Mouse (Mus musculus) CH12.LX (cell line): ENCODE data around the gene Hspbp1. TPM values are rescaled to one million over a fixed set of nuclear protein-coding genes. Genes with fewer than 3 reads are reported as not detected.

ENCODE experiments used
- DNase-seq: peaks from one replicate; pipeline ENCODE4 v3.0.0-alpha.2; 2013; ENCODE audit errors: extremely low read depth
- H3K27ac ChIP-seq: 2 replicates; pipeline ENCODE4 v1.5.1; 2012; ENCODE audit warnings: low read depth, mild to moderate bottlenecking, control low read depth, moderate library complexity; ENCODE audit not compliant: insufficient read depth
- H3K27me3 ChIP-seq: replicated peaks from 2 replicates; pipeline ENCODE3; 2012; ENCODE audit warnings: inconsistent platforms
- H3K36me3 ChIP-seq, 2 experiments: replicated peaks in 1 of 2; 2 replicates each; pipeline versions ENCODE3 to v1.6.1; 2012; ENCODE audit warnings: inconsistent platforms in 1 of 2, low read length in 1 of 2, mild to moderate bottlenecking in 1 of 2, mixed read lengths in 1 of 2, moderate library complexity in 1 of 2; ENCODE audit not compliant: control insufficient read depth in 1 of 2, insufficient read depth in 1 of 2
- H3K4me1 ChIP-seq, 2 experiments: 2 replicates each; pipeline ENCODE4 v1.6.1; 2012; ENCODE audit warnings: inconsistent platforms in 1 of 2, moderate library complexity in 1 of 2; ENCODE audit not compliant: insufficient read depth in 2 of 2, control insufficient read depth in 1 of 2
- H3K4me2 ChIP-seq: 2 replicates; pipeline ENCODE4 v1.6.1; 2012; ENCODE audit warnings: low read depth, mild to moderate bottlenecking, control low read depth; ENCODE audit not compliant: poor library complexity, insufficient read depth, severe bottlenecking
- H3K4me3 ChIP-seq, 3 experiments: fragments of 150-350 bp in 1 of 3; sonication (generic) in 1 of 3; replicated peaks in 1 of 3; 2 replicates each; pipeline versions ENCODE3 to v1.5.1; 2011 to 2012; ENCODE audit warnings: low read depth in 2 of 3, low read length in 2 of 3, mild to moderate bottlenecking in 2 of 3, moderate library complexity in 2 of 3, control low read depth in 1 of 3, improper control_type of control experiment in 1 of 3, inconsistent platforms in 1 of 3, mixed read lengths in 1 of 3; ENCODE audit not compliant: poor library complexity in 1 of 3
- H3K79me2 ChIP-seq: replicated peaks from 2 replicates; pipeline ENCODE4 v1.6.1; 2012; ENCODE audit warnings: mild to moderate bottlenecking, moderate library complexity; ENCODE audit not compliant: control insufficient read depth, poor library complexity, insufficient read depth, severe bottlenecking; ENCODE audit errors: extremely low read depth
- H3K9ac ChIP-seq: 2 replicates; pipeline ENCODE4 v1.6.1; 2012; ENCODE audit warnings: low read depth, mild to moderate bottlenecking, control low read depth, moderate library complexity; ENCODE audit not compliant: insufficient read depth
- H3K9me3 ChIP-seq: replicated peaks from 2 replicates; pipeline ENCODE3; 2012; ENCODE audit warnings: low read length, inconsistent platforms, mixed read lengths
- BHLHE40 ChIP-seq: IDR thresholded peaks from 2 replicates; pipeline ENCODE4 v1.6.1; 2011; ENCODE audit warnings: mild to moderate bottlenecking, low read depth, low read length, improper control_type of control experiment
- CHD1 ChIP-seq: IDR thresholded peaks from 2 replicates; pipeline ENCODE4 v1.6.1; 2012; ENCODE audit warnings: low read depth, low read length, improper control_type of control experiment, inconsistent platforms
- CTCF ChIP-seq, 2 experiments: IDR thresholded peaks in 1 of 2; conservative IDR thresholded peaks in 1 of 2; 2 replicates each; pipeline ENCODE4 v1.5.1; 2011 to 2012; ENCODE audit warnings: low read depth in 2 of 2, low read length in 2 of 2, improper control_type of control experiment in 1 of 2, inconsistent platforms in 1 of 2, mild to moderate bottlenecking in 1 of 2, moderate library complexity in 1 of 2
- EP300 ChIP-seq: IDR thresholded peaks from 2 replicates; pipeline ENCODE4 v1.6.1; 2011; ENCODE audit warnings: low read length, improper control_type of control experiment
- ETS1 ChIP-seq: conservative IDR thresholded peaks from 2 replicates; pipeline ENCODE4 v1.6.1; 2012; ENCODE audit warnings: low read depth, mild to moderate bottlenecking, inconsistent platforms, low read length, improper control_type of control experiment, moderate library complexity
- GABPA ChIP-seq: IDR thresholded peaks from 2 replicates; pipeline ENCODE4 v1.6.1; 2012; ENCODE audit warnings: low read depth, low read length, improper control_type of control experiment, inconsistent platforms; ENCODE audit not compliant: insufficient replicate concordance
- HCFC1 ChIP-seq: IDR thresholded peaks from 2 replicates; pipeline ENCODE4 v1.6.1; 2012; ENCODE audit warnings: low read depth, mild to moderate bottlenecking, inconsistent platforms, low read length, improper control_type of control experiment
- KAT2A ChIP-seq: IDR thresholded peaks from 2 replicates; pipeline ENCODE4 v1.6.1; 2012; ENCODE audit warnings: low read length, improper control_type of control experiment, inconsistent platforms; ENCODE audit not compliant: insufficient replicate concordance
- MAFK ChIP-seq: IDR thresholded peaks from 2 replicates; pipeline ENCODE4 v1.6.1; 2011; ENCODE audit warnings: low read length, improper control_type of control experiment; ENCODE audit not compliant: insufficient replicate concordance
- MAZ ChIP-seq: IDR thresholded peaks from 2 replicates; pipeline ENCODE4 v1.6.1; 2012; ENCODE audit warnings: low read depth, mild to moderate bottlenecking, inconsistent platforms, low read length, improper control_type of control experiment, moderate library complexity
- MEF2A ChIP-seq: IDR thresholded peaks from 2 replicates; pipeline ENCODE4 v1.6.1; 2014; ENCODE audit warnings: low read depth, mild to moderate bottlenecking, inconsistent platforms, low read length, improper control_type of control experiment, borderline replicate concordance
- NRF1 ChIP-seq: IDR thresholded peaks from 2 replicates; pipeline ENCODE4 v1.6.1; 2014; ENCODE audit warnings: low read depth, mild to moderate bottlenecking, inconsistent platforms, low read length, improper control_type of control experiment, moderate library complexity
- PAX5 ChIP-seq: IDR thresholded peaks from 2 replicates; pipeline ENCODE4 v1.6.1; 2012; ENCODE audit warnings: low read length, inconsistent platforms, mixed read lengths
- POLR2AphosphoS2 ChIP-seq: IDR thresholded peaks from 2 replicates; pipeline ENCODE4 v1.6.1; 2011; ENCODE audit warnings: low read depth, low read length, improper control_type of control experiment
- RCOR1 ChIP-seq: conservative IDR thresholded peaks from 2 replicates; pipeline ENCODE4 v1.6.1; 2012; ENCODE audit warnings: low read depth, mild to moderate bottlenecking, inconsistent platforms, low read length, improper control_type of control experiment
- SIN3A ChIP-seq: IDR thresholded peaks from 2 replicates; pipeline ENCODE4 v1.6.1; 2012; ENCODE audit warnings: low read length, improper control_type of control experiment, inconsistent platforms
- SMC3 ChIP-seq: IDR thresholded peaks from 2 replicates; pipeline ENCODE4 v1.6.1; 2011; ENCODE audit warnings: low read depth, low read length, improper control_type of control experiment
- TCF12 ChIP-seq: IDR thresholded peaks from 2 replicates; pipeline ENCODE4 v1.6.1; 2014; ENCODE audit warnings: low read depth, mild to moderate bottlenecking, inconsistent platforms, low read length, improper control_type of control experiment
- USF1 ChIP-seq: IDR thresholded peaks from 2 replicates; pipeline ENCODE4 v1.6.1; 2014; ENCODE audit warnings: low read depth, mild to moderate bottlenecking, inconsistent platforms, low read length, improper control_type of control experiment
- USF2 ChIP-seq: conservative IDR thresholded peaks from 2 replicates; pipeline ENCODE4 v1.6.1; 2011; ENCODE audit warnings: low read depth, low read length, improper control_type of control experiment
- ZMIZ1 ChIP-seq: IDR thresholded peaks from 2 replicates; pipeline ENCODE4 v1.6.1; 2012; ENCODE audit warnings: low read depth, mild to moderate bottlenecking, inconsistent platforms, low read length, improper control_type of control experiment
- dilution Hi-C: fragments of 300-500 bp; cut with MboI; formaldehyde crosslinking; loops from 2 replicates; pipeline ENCODE4 v1.14.3; 2020; ENCODE audit warnings: low sequenced_read_pairs; ENCODE audit not compliant: extremely low pct_unique_long_range_greater_than_20kb, extremely low pct_ligation_motif_present
- in situ Hi-C: fragments of 300-500 bp; cut with MboI; formaldehyde crosslinking; loops from 3 replicates; pipeline ENCODE4 v1.14.3; 2019; ENCODE audit warnings: low sequenced_read_pairs, low pct_ligation_motif_present, low pct_unique_long_range_greater_than_20kb, mixed read lengths
- polyA plus RNA-seq: library from polyadenylated mRNA; unstranded; fragments of >175 nt; gene quantifications from 2 replicates; pipeline ENCODE4 v1.2.1, GENCODE M21; 2012; ENCODE audit warnings: low read depth; ENCODE audit not compliant: insufficient read length
- total RNA-seq, 2 experiments: library from RNA; depleted of rRNA; stranded (reverse); fragments of 300-350 nt in 1 of 2; fragments of >200 nt in 1 of 2; gene quantifications; 2 replicates each; pipeline ENCODE4 v1.2.3; 2012 to 2014

Hspbp1 gene
- total and polyA plus RNA-seq, 3 experiments = 90.6 to 131 (median 98.8) TPM

DNA sequence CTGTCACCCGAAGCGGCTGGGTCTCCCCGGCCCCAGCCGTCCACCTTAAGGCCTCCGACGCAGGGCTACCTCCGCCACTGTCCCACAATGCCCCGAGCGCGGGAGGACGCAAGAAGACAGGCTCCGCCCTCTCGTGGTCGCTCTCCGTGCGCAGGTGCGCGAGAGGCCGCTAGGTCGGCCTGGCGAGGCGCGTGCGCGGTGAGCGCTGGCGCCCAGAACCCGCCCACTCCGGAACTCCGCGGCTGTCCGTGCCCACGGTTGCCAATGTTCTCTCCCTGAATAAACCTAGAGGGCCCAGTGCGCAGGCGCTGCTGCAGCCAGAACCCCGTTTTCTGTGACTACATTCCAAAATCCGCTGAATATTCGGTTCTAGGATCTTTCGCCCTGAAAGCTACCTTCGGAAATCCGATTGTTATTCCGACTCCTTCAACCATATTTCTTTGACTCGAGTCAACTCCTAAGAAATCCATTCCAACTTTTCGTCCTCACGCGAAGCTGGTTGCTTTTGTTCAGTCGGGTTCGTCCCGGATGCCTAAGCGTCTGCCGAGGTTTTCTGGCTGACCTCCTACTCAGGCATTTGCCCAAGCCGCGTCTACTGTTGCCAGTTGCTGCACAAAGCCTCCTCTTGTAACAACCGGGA is 25.8 kb downstream of the Hspbp1 start, which contains the start of gene Ppp6r1 (continued):
- no peak for TF ChIP-seq RCOR1
- TF ChIP-seq USF1 = no peak
- no peak for TF ChIP-seq USF2
- TF ChIP-seq ZMIZ1 = peak; percentile 74
- TF ChIP-seq MAZ = no peak
- TF ChIP-seq KAT2A = 0 out of 2 replicates have a peak, but pooled peaks have one; percentile 48
- no peak for TF ChIP-seq PAX5
- no peak for TF ChIP-seq GABPA
- TF ChIP-seq BHLHE40 = no peak
- TF ChIP-seq EP300 = no peak
- no peak for TF ChIP-seq SMC3
- TF ChIP-seq CHD1 = no peak
- TF ChIP-seq ETS1 = no peak
- TF ChIP-seq MAFK = no peak
- no peak; the same call in 1 of the 2 replicates for TF ChIP-seq POLR2AphosphoS2
- TF ChIP-seq HCFC1 = peak; percentile 73
- peak; percentile 71 for TF ChIP-seq TCF12

DNA sequence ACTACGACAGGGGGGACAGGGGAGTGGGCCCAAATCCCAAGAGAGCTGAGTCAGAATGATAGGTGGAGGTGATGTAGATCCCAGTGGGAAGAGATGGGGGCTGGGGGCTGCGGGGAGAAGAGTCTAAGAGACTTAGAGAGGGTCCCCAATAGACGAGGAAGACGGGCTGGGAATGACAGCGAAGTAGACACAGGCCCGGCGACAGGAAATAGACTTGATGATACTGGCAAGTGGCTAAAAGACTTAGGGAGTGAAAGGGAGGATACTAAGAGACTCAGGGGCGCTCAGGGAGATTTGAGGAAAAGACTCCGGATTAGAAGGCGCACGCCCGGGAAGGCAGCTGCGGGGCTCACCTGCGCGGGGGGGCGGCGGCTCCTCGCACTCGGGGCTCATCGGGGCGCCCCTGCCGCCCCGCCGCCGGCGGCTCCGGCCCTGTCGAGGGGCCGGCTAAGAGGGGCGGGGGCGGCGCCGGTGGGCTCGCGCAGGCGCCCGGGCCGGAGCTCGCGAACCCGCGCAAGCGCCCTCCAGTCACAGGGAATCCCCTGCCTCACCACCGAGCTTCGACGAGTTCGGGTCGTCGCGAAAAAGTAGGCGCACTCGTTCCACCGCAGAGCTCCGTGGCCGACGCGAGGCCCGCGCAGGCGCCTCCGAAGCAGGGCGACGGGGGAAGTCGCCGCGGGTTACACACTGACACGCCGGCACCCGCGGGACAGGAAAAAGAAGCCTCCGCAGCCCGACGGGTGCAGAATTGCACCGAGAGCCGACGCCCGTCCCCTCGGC is 26.6 kb downstream of the Hspbp1 start:
- H3K36me3 ChIP-seq = peaks cover 11 to 37% of the 10 kb centered on the region in 2 experiments
- H3K4me1 ChIP-seq = peaks cover 10 to 62% of the 10 kb centered on the region in 2 experiments
- TF ChIP-seq SIN3A = peak; percentile 39; the same call in 1 of the 2 replicates
- TF ChIP-seq CTCF (conservative IDR thresholded peaks at IDR 0.05 in 1 of 2, IDR thresholded peaks at IDR 0.05 in 1 of 2; ENCODE audit: low read depth in 2 of 2, low read length in 2 of 2) = no peak
- peak; percentile 26; the same call in 1 of the 2 replicates for TF ChIP-seq MEF2A
- peak; percentile 82 for TF ChIP-seq NRF1
- peaks cover 48% of the 10 kb centered on the region for H3K79me2 ChIP-seq
- H3K4me3 ChIP-seq = peak overlapping the region; percentile 80 to 94 (median 93)
- in situ Hi-C loops = no loop called here
- peak; percentile 34 for DNase-seq
- H3K9ac ChIP-seq = peak overlapping the region; percentile 98
- H3K27me3 ChIP-seq = no peaks in the 10 kb centered on the region
- peak overlapping the region; percentile 83 for H3K27ac ChIP-seq
- dilution Hi-C loops = no loop called here
- no peaks in the 10 kb centered on the region for H3K9me3 ChIP-seq
- H3K4me2 ChIP-seq = peak overlapping the region; percentile 90
